Mouse (Mus musculus) cortical plate, adult 2 months (tissue): ENCODE results near the gene Zfp324.

Experiments used
- CTCF ChIP-seq: fragments of 200-500 bp; IDR thresholded peaks from 2 replicates; pipeline ENCODE4 v1.5.1; 2011; ENCODE audit warnings: mild to moderate bottlenecking, control low read depth, low read length; ENCODE audit not compliant: insufficient read depth; ENCODE audit errors: extremely low read depth
- POLR2A ChIP-seq: fragments of 200-500 bp; IDR thresholded peaks from 2 replicates; pipeline ENCODE4 v1.6.1; 2011; ENCODE audit warnings: mild to moderate bottlenecking, low read length, control low read depth; ENCODE audit not compliant: insufficient read depth; ENCODE audit errors: extremely low read depth

GRCm38 (mm10) chr7:13001584-13001983 is 35.9 kb downstream of the Zfp324 start:
- TF ChIP-seq POLR2A (no peak), CTCF (no peak)
